Mouse (Mus musculus): ENCODE results near the gene Nbea. TPM values are rescaled to one million over a fixed set of nuclear protein-coding genes. Genes with fewer than 3 reads are reported as not detected.

Nbea gene
- polyA plus RNA-seq, 1 experiment from 2014 or later, result 24.0 TPM

GRCm38 (mm10) chr3:55756602-55757190, 426.8 kb downstream of the Nbea start:
- H3K9ac ChIP-seq, result no peak overlapping the region
- H3K4me1 ChIP-seq, result peaks cover 15% of the 10 kb centered on the region
- no peak overlapping the region for H3K4me3 ChIP-seq
- 64% methylated on average over 11 of the region's 11 CpGs for WGBS
- peak; percentile 59; the same call in 1 of the 2 replicates for ATAC-seq (ENCODE audit: insufficient number of reproducible peaks, insufficient read depth, low FRiP score, low TSS enrichment, low read depth)
- H3K9me3 ChIP-seq, result no peaks in the 10 kb centered on the region
- no peaks in the 10 kb centered on the region for H3K36me3 ChIP-seq
- no peaks in the 10 kb centered on the region for H3K27me3 ChIP-seq
- no peak overlapping the region for H3K27ac ChIP-seq
- no peak overlapping the region for H3K4me2 ChIP-seq

DNA sequence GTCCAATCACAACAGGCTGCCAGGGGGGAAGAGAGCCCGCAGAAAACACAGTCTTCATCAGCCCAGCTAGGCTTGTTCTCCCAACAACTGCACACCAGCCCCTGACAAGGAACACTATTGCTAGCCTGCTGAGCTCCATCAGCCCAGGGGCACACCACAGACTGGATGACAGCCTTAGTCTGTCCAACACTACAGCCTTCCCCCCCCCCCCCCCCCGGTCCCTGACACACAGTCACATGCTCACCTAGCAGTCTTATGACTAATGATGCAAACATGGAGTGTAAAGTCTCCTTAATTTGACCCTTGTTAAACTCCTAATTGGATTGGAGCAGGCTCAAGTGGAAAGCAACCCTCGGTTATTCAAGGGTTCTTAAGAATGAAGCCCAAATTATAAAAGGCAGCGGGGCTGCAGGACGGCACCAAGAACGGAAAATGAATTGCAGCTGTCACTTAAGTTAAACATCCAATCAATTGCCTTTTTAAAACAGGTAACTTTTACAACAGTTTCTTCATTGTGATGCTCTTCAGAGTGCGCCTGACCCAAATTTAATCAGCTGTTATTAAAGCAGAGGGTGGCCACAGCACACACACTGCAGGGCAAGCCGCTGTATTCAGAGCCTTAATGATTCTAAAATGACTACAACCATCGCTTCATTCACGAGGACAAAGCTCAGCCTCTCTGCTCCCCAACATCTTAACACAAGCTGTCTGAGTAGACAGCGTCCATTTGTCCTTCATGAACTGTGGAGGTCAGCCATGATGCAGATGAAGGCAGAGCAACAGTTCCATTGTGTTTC, 427.5 kb downstream of the Nbea start:
- H3K36me3 ChIP-seq, result no peaks in the 10 kb centered on the region
- no peak overlapping the region for H3K9ac ChIP-seq
- WGBS, result 28% methylated on average over 11 of the region's 11 CpGs
- no peaks in the 10 kb centered on the region for H3K27me3 ChIP-seq
- no peak overlapping the region for H3K27ac ChIP-seq
- H3K4me2 ChIP-seq, result no peak overlapping the region
- ATAC-seq (ENCODE audit: insufficient number of reproducible peaks, insufficient read depth, low FRiP score, low TSS enrichment, low read depth), result no peak
- peaks cover 22% of the 10 kb centered on the region for H3K4me1 ChIP-seq
- H3K9me3 ChIP-seq, result no peaks in the 10 kb centered on the region
- H3K4me3 ChIP-seq, result no peak overlapping the region

GRCm38 (mm10) chr3:55754981-55755608, 428.4 kb downstream of the Nbea start:
- no peak overlapping the region for H3K27ac ChIP-seq
- no peaks in the 10 kb centered on the region for H3K27me3 ChIP-seq
- no peak overlapping the region for H3K4me2 ChIP-seq
- no peaks in the 10 kb centered on the region for H3K9me3 ChIP-seq
- ATAC-seq (ENCODE audit: insufficient number of reproducible peaks, insufficient read depth, low FRiP score, low TSS enrichment, low read depth), result no peak
- H3K4me1 ChIP-seq, result peaks cover 25% of the 10 kb centered on the region
- H3K4me3 ChIP-seq, result no peak overlapping the region
- H3K9ac ChIP-seq, result no peak overlapping the region
- WGBS, result 68% methylated on average over 6 of the region's 6 CpGs
- H3K36me3 ChIP-seq, result no peaks in the 10 kb centered on the region

DNA sequence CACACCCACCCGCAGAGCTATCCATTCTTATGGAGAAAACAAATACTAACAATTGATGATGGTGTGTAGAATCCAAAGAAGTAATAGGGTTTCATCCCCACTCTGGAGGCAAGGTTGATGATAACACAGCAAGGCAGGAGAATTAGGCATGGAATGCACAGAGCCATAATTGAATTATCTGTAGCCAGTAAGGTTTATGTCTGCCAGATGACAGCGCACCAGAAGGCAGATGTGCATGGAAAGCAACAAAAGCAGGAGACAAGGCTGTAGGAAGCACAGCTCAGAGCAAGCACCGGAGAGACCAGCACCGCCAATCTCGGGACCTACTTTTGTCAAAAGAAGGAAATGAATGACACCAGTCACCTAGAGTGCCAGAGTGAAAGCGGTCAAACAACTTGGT, 429.6 kb downstream of the Nbea start:
- H3K4me3 ChIP-seq, result no peak overlapping the region
- H3K27me3 ChIP-seq, result no peaks in the 10 kb centered on the region
- peaks cover 25% of the 10 kb centered on the region for H3K4me1 ChIP-seq
- no peak overlapping the region for H3K27ac ChIP-seq
- 79% methylated on average over 6 of the region's 6 CpGs for WGBS
- no peak overlapping the region for H3K4me2 ChIP-seq
- no peak for ATAC-seq (ENCODE audit: insufficient number of reproducible peaks, insufficient read depth, low FRiP score, low TSS enrichment, low read depth)
- no peaks in the 10 kb centered on the region for H3K36me3 ChIP-seq
- H3K9ac ChIP-seq, result no peak overlapping the region
- H3K9me3 ChIP-seq, result no peaks in the 10 kb centered on the region

- Histone ChIP-seq H3K36me3 (no peaks in the 10 kb centered on the region), H3K9me3 (no peaks in the 10 kb centered on the region), H3K4me3 (no peak overlapping the region), H3K27ac (no peak overlapping the region), H3K27me3 (no peaks in the 10 kb centered on the region), H3K4me2 (no peak overlapping the region), H3K4me1 (peaks cover 25% of the 10 kb centered on the region), H3K9ac (no peak overlapping the region)
- 84% methylated on average over 4 of the region's 4 CpGs for WGBS
- ATAC-seq (ENCODE audit: insufficient number of reproducible peaks, insufficient read depth, low FRiP score, low TSS enrichment, low read depth), result no peak
These were observed 430.9 kb downstream of the Nbea start for GRCm38 (mm10) chr3:55752558-55752957.

- ATAC-seq (ENCODE audit: insufficient number of reproducible peaks, insufficient read depth, low FRiP score, low TSS enrichment, low read depth), result no peak
- no peaks in the 10 kb centered on the region for H3K9me3 ChIP-seq
- peak overlapping the region; percentile 40; the same call in 1 of the 2 replicates for H3K27ac ChIP-seq
- WGBS, result 32% methylated on average over 5 of the region's 5 CpGs
- no peak overlapping the region for H3K4me3 ChIP-seq
- H3K36me3 ChIP-seq, result no peaks in the 10 kb centered on the region
- no peaks in the 10 kb centered on the region for H3K27me3 ChIP-seq
- H3K9ac ChIP-seq, result no peak overlapping the region
- H3K4me1 ChIP-seq, result peaks cover 18% of the 10 kb centered on the region
- no peak overlapping the region for H3K4me2 ChIP-seq
These were observed 432.1 kb downstream of the Nbea start for GRCm38 (mm10) chr3:55751363-55751762.

- H3K4me1 ChIP-seq, result peaks cover 10% of the 10 kb centered on the region
- no peaks in the 10 kb centered on the region for H3K36me3 ChIP-seq
- H3K9me3 ChIP-seq, result no peaks in the 10 kb centered on the region
- 50% methylated on average over 11 of the region's 11 CpGs for WGBS
- no peak overlapping the region for H3K9ac ChIP-seq
- no peak for ATAC-seq (ENCODE audit: insufficient number of reproducible peaks, insufficient read depth, low FRiP score, low TSS enrichment, low read depth)
- H3K27me3 ChIP-seq, result no peaks in the 10 kb centered on the region
- no peak overlapping the region for H3K4me2 ChIP-seq
- no peak overlapping the region for H3K4me3 ChIP-seq
- no peak overlapping the region for H3K27ac ChIP-seq
These were observed 432.9 kb downstream of the Nbea start for GRCm38 (mm10) chr3:55750445-55751065.

GRCm38 (mm10) chr3:55743885-55744284, 439.6 kb downstream of the Nbea start:
- Histone ChIP-seq H3K9ac (no peak overlapping the region), H3K27me3 (no peaks in the 10 kb centered on the region), H3K4me1 (no peaks in the 10 kb centered on the region; the same call in 1 of the 2 replicates), H3K27ac (no peak overlapping the region), H3K9me3 (no peaks in the 10 kb centered on the region), H3K4me2 (no peak overlapping the region), H3K4me3 (no peak overlapping the region), H3K36me3 (no peaks in the 10 kb centered on the region)
- 79% methylated on average over 5 of the region's 5 CpGs for WGBS
- no peak for ATAC-seq (ENCODE audit: insufficient number of reproducible peaks, insufficient read depth, low FRiP score, low TSS enrichment, low read depth)

- Histone ChIP-seq H3K27me3 (no peaks in the 10 kb centered on the region), H3K4me2 (no peak overlapping the region), H3K36me3 (no peaks in the 10 kb centered on the region), H3K4me1 (no peaks in the 10 kb centered on the region; the same call in 1 of the 2 replicates), H3K27ac (no peak overlapping the region), H3K4me3 (no peak overlapping the region), H3K9me3 (no peaks in the 10 kb centered on the region), H3K9ac (no peak overlapping the region)
- 69% methylated on average over 4 of the region's 4 CpGs for WGBS
- ATAC-seq (ENCODE audit: insufficient number of reproducible peaks, insufficient read depth, low FRiP score, low TSS enrichment, low read depth), result no peak
These were observed 440.8 kb downstream of the Nbea start for GRCm38 (mm10) chr3:55742654-55743053.

DNA sequence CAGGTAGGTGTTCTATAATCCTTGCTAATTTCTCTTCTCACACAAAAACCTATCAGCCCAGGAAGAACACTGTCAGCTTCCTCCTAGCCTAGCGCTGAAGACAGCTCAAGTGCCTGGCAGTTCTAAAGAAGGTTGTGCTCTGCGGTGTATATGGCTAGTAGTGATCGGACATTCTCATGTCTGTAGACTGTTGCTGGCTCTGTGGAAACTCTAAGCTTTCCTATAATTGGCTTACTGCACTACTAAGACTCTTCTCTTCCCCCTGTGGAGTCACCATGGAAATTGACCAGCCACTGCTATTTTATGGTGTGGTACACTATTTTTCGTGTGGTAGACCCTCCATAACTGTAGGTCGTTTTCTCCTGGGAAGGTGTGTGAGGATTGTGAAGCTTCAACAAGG, 441.3 kb downstream of the Nbea start:
- ATAC-seq (ENCODE audit: insufficient number of reproducible peaks, insufficient read depth, low FRiP score, low TSS enrichment, low read depth), result no peak
- Histone ChIP-seq H3K9ac (no peak overlapping the region), H3K36me3 (no peaks in the 10 kb centered on the region), H3K9me3 (no peaks in the 10 kb centered on the region), H3K4me2 (no peak overlapping the region), H3K4me3 (no peak overlapping the region), H3K27ac (no peak overlapping the region), H3K4me1 (no peaks in the 10 kb centered on the region; the same call in 1 of the 2 replicates), H3K27me3 (no peaks in the 10 kb centered on the region)
- WGBS, result 84% methylated on average over 5 of the region's 5 CpGs

- no peak overlapping the region for H3K27ac ChIP-seq
- H3K4me3 ChIP-seq, result no peak overlapping the region
- no peak overlapping the region for H3K9ac ChIP-seq
- H3K27me3 ChIP-seq, result no peaks in the 10 kb centered on the region
- no peaks in the 10 kb centered on the region for H3K36me3 ChIP-seq
- ATAC-seq (ENCODE audit: insufficient number of reproducible peaks, insufficient read depth, low FRiP score, low TSS enrichment, low read depth), result no peak
- H3K4me2 ChIP-seq, result no peak overlapping the region
- no peaks in the 10 kb centered on the region for H3K9me3 ChIP-seq
- no peaks in the 10 kb centered on the region; the same call in 1 of the 2 replicates for H3K4me1 ChIP-seq
- WGBS, result 52% methylated on average over 6 of the region's 6 CpGs
These were observed 442.1 kb downstream of the Nbea start for GRCm38 (mm10) chr3:55741428-55741827.
